Mouse (Mus musculus) embryonic fibroblast, embryonic 13.5 days (primary cell): ENCODE results near the gene Nckap5. TPM values are rescaled to one million over a fixed set of nuclear protein-coding genes. Genes with fewer than 3 reads are reported as not detected.

ENCODE experiments used
- H3K27ac ChIP-seq: 2 replicates; pipeline ENCODE4 v1.5.1; 2012; ENCODE audit warnings: low read length, control low read depth, inconsistent platforms; ENCODE audit not compliant: insufficient read depth
- H3K4me1 ChIP-seq: 2 replicates; pipeline ENCODE4 v1.6.1; 2011; ENCODE audit warnings: low read length; ENCODE audit not compliant: control insufficient read depth, insufficient read depth
- H3K4me3 ChIP-seq: 2 replicates; pipeline ENCODE4 v1.5.1; 2011; ENCODE audit warnings: mild to moderate bottlenecking, control low read depth, low read length; ENCODE audit not compliant: insufficient read depth
- CTCF ChIP-seq: IDR thresholded peaks from 2 replicates; pipeline ENCODE4 v1.5.1; 2011; ENCODE audit warnings: mild to moderate bottlenecking, control low read depth, low read length, moderate library complexity, borderline replicate concordance; ENCODE audit not compliant: insufficient read depth
- POLR2A ChIP-seq: IDR thresholded peaks from 2 replicates; pipeline ENCODE4 v1.6.1; 2011; ENCODE audit warnings: low read depth, mild to moderate bottlenecking, control low read depth, low read length, moderate library complexity
- polyA plus RNA-seq: library from polyadenylated mRNA; stranded (reverse); fragments of >200 nt; gene quantifications from 2 replicates; pipeline ENCODE4 v1.2.4, GENCODE M21; 2011; ENCODE audit warnings: low read depth; ENCODE audit not compliant: missing spikeins, insufficient read length

Gene Nckap5
- polyA plus RNA-seq, 1 experiment, result 1.7 TPM

- Histone ChIP-seq H3K4me1 (no peaks in the 10 kb centered on the region), H3K27ac (no peak overlapping the region), H3K4me3 (peak overlapping the region; percentile 32)
- TF ChIP-seq CTCF, result no peak
- no peak for TF ChIP-seq POLR2A
Measured at GRCm38 (mm10) chr1:126492206-126493071, 338.2 kb downstream of the Nckap5 start.

DNA sequence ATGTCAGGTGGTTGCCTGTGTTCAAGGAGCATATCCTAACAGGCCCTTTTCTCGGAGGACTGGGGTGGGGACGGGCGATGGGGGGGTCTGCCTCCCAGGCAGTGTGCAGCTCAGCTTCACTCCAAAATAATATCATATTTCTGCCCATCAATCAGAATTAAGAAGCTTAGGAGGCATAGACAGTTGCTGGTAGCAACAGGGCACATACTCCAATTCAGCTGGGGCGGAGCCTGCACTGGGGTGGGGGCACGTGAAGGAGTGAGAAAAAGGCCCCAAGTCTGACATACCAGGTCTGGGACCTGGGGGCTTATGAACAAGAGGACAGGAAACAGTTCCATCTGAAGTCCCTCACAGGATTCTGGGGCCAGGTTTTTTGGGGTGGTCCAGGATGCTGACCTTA is 339.2 kb downstream of the Nckap5 start:
- TF ChIP-seq POLR2A (no peak), CTCF (no peak)
- Histone ChIP-seq H3K4me3 (no peak overlapping the region), H3K27ac (no peak overlapping the region), H3K4me1 (no peaks in the 10 kb centered on the region)

- Histone ChIP-seq H3K4me3 (no peak overlapping the region), H3K27ac (no peak overlapping the region), H3K4me1 (no peaks in the 10 kb centered on the region)
- TF ChIP-seq CTCF, result no peak
Measured at GRCm38 (mm10) chr1:126490256-126490655, 340.3 kb downstream of the Nckap5 start.

DNA sequence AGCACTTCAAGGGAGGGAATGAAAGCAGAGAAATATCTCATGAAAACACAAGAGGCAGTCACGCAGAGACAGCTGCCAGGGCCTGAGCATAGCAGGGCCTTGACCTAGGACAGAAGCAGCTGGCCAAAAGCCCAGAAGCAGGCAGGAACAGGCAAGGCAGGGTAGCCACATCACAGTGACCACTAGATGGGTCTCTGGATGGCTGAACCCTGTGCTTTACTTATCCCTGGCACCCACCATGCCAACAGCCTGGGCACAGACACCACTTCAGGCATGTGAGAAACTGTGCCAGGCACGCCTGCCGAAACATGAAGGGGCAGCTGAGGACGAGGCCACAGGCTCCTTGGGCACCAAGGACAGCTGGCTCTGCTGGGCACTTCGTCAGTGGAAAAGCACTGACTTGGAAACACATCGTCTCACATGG is 345.9 kb downstream of the Nckap5 start:
- Histone ChIP-seq H3K4me1 (no peaks in the 10 kb centered on the region), H3K4me3 (no peak overlapping the region), H3K27ac (no peak overlapping the region)
- no peak for TF ChIP-seq CTCF
- TF ChIP-seq POLR2A, result no peak

DNA sequence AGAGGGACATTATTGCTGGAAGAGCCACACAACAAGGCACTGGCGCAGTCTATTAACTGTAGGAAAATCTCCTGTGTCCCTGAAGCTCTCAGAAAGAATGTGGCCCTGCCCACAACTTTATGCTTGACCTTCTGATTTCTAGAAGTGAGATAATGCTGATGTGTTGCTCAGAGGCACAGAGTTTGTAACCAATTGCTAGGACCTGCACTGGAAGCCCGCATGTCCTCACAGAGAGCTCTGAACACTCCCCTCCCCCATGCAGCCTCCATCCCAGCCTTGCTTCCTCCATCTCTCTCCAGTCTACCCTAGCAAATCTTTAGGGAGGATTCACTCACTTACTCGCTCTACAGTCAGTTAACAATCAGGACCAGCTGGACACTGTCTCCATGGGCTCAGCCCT is 346.9 kb downstream of the Nckap5 start:
- Histone ChIP-seq H3K4me1 (no peaks in the 10 kb centered on the region), H3K4me3 (no peak overlapping the region), H3K27ac (no peak overlapping the region)
- TF ChIP-seq CTCF (no peak), POLR2A (no peak)

GRCm38 (mm10) chr1:126481459-126482228 is 349.0 kb downstream of the Nckap5 start:
- TF ChIP-seq POLR2A (no peak), CTCF (no peak)
- H3K4me1 ChIP-seq, result no peaks in the 10 kb centered on the region
- no peak overlapping the region for H3K4me3 ChIP-seq
- H3K27ac ChIP-seq, result no peak overlapping the region

GRCm38 (mm10) chr1:126473044-126473443 is 357.6 kb downstream of the Nckap5 start:
- no peak overlapping the region for H3K4me3 ChIP-seq
- TF ChIP-seq CTCF (no peak), POLR2A (no peak)
- no peaks in the 10 kb centered on the region for H3K4me1 ChIP-seq
- no peak overlapping the region for H3K27ac ChIP-seq

DNA sequence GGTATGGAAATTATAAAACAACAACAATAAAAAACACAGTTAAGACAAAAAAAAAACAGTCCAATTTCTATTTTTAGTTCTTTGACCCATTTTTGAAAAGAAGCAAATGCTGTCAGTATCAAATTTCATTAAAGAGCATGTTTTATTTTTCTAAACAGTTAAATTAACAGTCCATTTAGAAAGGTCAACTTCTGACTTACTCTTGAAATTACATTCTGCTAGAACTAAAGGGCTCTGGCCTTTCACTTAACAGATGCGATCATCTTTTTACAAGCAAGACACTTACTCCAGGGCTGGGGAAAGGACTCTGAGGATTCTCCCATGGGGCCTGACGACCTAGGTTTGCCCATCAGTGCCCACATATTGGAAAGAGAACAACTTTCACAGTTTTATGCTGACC is 359.2 kb downstream of the Nckap5 start:
- H3K27ac ChIP-seq, result no peak overlapping the region
- H3K4me3 ChIP-seq, result no peak overlapping the region
- H3K4me1 ChIP-seq, result no peaks in the 10 kb centered on the region
- no peak for TF ChIP-seq POLR2A
- TF ChIP-seq CTCF, result no peak

- Histone ChIP-seq H3K4me1 (no peaks in the 10 kb centered on the region), H3K4me3 (no peak overlapping the region), H3K27ac (no peak overlapping the region)
- TF ChIP-seq CTCF, result no peak
- no peak for TF ChIP-seq POLR2A
Measured at GRCm38 (mm10) chr1:126470883-126471282, 359.7 kb downstream of the Nckap5 start.
